Mouse (Mus musculus): ENCODE results near the gene Fhl1. TPM values are rescaled to one million over a fixed set of nuclear protein-coding genes. Genes with fewer than 3 reads are reported as not detected.

Gene Fhl1
- polyA plus RNA-seq (2015; fragmentation: Nextera tagmentation; extraction: Ambion mirVana): 131 and 139 TPM in 2 replicates

DNA sequence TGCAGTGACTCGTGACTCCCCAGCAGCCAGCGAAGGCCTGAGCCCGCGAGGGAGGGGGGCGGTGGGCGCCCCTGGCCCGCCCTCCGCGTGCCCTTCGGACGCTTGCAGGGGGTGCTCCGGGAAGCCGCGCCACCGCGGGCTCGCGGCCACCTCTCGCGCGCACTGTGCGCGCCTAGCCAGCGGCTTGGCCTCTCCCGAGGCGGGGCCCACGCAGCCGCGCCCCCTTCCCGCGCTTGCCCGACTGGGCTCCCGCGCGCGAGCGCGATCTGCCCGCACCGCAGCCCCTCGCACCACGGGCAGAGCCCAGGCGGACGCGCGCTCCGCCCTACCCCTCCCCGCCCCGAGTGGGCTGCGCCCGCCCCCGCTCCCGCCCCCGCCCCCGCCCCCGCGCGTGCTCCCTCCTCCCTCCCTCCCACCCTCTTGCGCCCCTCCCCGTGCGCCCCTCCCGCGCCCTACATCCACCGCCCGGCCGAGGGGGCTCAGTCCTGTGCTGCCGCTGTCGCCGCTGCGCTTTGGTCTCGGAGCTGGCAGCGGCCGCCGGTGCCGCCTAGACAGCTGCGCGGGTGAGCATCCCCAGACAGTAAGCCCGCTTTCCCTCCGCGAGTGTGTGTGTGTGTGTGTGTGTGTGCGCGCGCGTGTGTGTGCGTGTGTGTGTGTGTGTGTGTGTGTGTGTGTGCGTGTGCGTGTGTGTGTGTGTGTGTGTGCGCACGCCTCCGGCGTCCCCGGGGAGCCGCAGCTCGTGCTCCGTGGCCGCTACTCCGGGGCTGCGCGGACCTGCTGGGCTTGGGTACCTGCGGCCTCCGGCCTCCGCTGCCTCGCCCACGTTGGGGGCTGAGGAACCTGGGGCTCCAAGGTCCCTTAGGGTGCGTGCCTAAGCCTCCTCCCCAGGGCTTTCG is at the start of gene Fhl1:
TSS of gene Fhl1 (plus strand) at position 482 of the 896 bp plus-strand sequence.
- Histone ChIP-seq H3K9ac (peak within 1 kb of the TSS; percentile 80), H3K4me2 (peak within 1 kb of the TSS; percentile 57), H3K36me3 (no peaks in the 10 kb centered on the region), H3K9me3 (no peaks in the 10 kb centered on the region), H3K27ac (replicated peaks) (peak within 1 kb of the TSS; percentile 86), H3K4me3 (peak within 1 kb of the TSS; percentile 57), H3K4me1 (replicated peaks) (0 out of 2 replicates have a peak, but pooled peaks cover 5% of the 10 kb centered on the region), H3K27me3 (no peaks in the 10 kb centered on the region)
- 19% methylated on average over 51 of the region's 106 CpGs for WGBS
- peak; percentile 95 for ATAC-seq (ENCODE audit: low read depth)

DNA sequence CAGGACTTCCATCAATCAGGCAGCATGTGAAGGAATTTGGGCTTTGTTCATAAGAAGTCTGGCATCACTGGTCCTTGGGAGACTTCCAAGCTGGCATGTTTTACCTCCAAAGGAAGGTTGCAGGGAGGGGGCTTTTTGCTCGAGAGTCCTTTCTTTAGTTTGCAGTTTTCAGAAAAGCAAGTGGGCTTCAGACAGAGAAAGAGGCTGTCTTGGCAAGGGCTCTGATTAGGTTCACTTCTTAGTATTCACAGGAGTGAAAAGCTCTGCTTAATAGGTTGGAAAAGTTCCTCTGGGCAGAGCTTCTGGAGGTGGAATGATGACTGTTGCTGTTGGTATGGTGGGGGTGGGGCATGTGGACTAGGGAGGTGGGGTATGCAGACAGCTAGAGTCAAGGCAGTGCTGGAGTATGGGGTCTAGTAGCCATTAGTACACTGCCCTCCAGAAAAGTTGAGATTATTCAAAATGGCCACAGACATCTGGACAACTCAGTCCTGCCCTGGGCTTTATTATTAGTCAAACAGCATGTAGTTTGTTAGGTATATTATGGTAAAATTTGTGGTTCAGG is 49.3 kb upstream of the Fhl1 start:
- Histone ChIP-seq H3K4me2 (no peak overlapping the region), H3K4me3 (no peak overlapping the region), H3K4me1 (replicated peaks) (no peaks in the 10 kb centered on the region), H3K27ac (replicated peaks) (no peak overlapping the region), H3K9ac (no peak overlapping the region), H3K9me3 (no peaks in the 10 kb centered on the region), H3K27me3 (no peaks in the 10 kb centered on the region), H3K36me3 (no peaks in the 10 kb centered on the region)
- peak; percentile 72 for ATAC-seq (ENCODE audit: low read depth)
- 45% methylated on average over 1 of the region's 1 CpGs for WGBS

DNA sequence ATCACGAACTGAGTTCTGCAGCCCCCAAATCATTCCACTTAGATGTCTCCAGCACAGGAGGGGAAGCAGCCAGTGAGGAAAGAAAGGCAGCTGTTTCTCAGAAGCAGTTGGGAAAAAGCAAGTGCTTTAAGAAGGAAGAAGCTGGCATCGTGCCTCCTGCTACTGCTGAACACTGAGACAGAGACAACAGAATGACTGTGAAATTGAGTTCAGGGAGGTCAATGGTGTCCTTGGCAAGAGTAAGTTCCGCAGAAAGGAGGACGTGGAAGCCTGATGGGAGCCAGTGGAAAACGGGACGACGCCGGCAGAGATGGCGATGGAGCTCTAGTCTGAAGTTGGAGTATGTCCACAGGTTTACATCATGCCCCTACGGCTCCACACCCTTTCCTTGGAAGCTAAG is 48.1 kb upstream of the Fhl1 start:
- Histone ChIP-seq H3K36me3 (no peaks in the 10 kb centered on the region), H3K4me3 (no peak overlapping the region), H3K27ac (replicated peaks) (no peak overlapping the region), H3K27me3 (no peaks in the 10 kb centered on the region), H3K4me2 (no peak overlapping the region), H3K4me1 (replicated peaks) (no peaks in the 10 kb centered on the region), H3K9me3 (no peaks in the 10 kb centered on the region), H3K9ac (no peak overlapping the region)
- no peak for ATAC-seq (ENCODE audit: low read depth)
- WGBS: 74% methylated on average over 10 of the region's 10 CpGs

DNA sequence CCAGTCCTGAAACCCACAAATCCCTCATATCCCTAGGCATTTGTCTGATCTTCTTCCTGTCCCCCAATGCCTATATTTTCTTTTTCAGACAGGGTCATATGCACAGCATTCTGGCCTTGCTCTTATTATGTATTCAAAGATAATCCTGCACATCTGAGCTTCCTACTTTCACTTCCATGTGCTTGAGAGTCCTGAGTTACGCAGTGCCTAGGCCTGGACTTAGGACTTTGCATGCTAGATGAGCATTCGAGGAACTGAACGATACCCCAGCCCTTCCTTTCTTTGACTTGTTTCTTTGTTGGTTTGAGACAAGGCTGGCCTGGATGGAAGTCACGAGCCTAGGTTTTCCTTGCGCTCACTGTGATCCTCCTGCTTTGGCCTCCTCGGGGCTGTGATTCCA is 39.0 kb upstream of the Fhl1 start:
- H3K27ac ChIP-seq (replicated peaks): no peak overlapping the region
- H3K9me3 ChIP-seq: no peaks in the 10 kb centered on the region
- ATAC-seq (ENCODE audit: low read depth): no peak
- no peaks in the 10 kb centered on the region for H3K4me1 ChIP-seq (replicated peaks)
- no peaks in the 10 kb centered on the region for H3K27me3 ChIP-seq
- no peak overlapping the region for H3K9ac ChIP-seq
- H3K4me2 ChIP-seq: no peak overlapping the region
- WGBS: 90% methylated on average over 6 of the region's 6 CpGs
- H3K36me3 ChIP-seq: no peaks in the 10 kb centered on the region
- no peak overlapping the region for H3K4me3 ChIP-seq

DNA sequence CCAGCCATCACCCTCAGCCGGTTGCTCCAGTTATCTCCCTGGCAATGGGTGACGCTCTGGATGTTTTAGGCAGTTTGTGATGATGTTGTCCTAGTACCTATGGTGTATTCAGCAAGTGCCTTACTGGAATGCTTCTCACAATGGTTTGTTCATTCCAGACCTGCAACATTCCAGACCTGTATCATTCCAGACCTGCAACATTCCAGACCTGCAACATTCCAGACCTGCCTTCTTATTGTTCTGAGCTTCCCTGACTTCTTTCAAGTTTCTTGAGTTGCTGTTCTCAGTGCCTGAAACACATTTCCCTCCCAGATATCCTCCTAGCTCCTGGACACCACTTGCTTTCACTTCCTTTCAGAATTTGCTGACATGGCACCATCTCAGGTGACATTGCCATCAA is 37.0 kb upstream of the Fhl1 start:
- Histone ChIP-seq H3K27ac (replicated peaks) (no peak overlapping the region), H3K4me3 (no peak overlapping the region), H3K27me3 (no peaks in the 10 kb centered on the region), H3K36me3 (no peaks in the 10 kb centered on the region), H3K9ac (no peak overlapping the region), H3K4me1 (replicated peaks) (no peaks in the 10 kb centered on the region), H3K4me2 (no peak overlapping the region), H3K9me3 (no peaks in the 10 kb centered on the region)
- no peak for ATAC-seq (ENCODE audit: low read depth)
- 88% methylated on average over 2 of the region's 2 CpGs for WGBS

DNA sequence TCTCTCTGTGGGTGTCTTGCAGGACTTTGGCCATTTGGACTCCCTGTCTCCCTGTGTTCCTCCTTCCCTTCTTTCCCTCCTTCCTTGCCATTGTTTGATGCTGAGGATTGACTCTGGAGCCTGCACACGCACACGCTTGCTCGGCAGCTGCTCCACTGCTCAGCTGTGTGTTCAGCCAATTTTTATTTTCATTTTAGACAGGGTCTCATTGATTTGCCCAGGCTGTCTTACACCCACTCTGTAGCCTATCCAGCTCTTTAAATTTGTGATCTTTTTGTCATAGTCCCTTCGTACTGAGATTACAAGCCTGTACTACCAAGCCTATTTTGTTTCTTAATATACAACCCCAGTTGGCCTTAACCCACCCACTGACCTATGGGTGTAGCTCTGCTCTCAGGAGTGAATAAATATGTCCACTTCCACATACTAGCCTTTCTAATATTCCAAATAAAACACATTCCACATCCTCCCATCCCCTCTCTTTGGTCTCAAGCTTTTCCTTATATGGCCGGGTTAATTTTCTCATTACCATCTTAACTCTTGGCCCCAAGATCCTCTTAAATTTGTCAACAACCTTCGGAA is 34.3 kb upstream of the Fhl1 start:
- WGBS: 81% methylated on average over 6 of the region's 6 CpGs
- Histone ChIP-seq H3K27me3 (no peaks in the 10 kb centered on the region), H3K36me3 (no peaks in the 10 kb centered on the region), H3K27ac (replicated peaks) (no peak overlapping the region), H3K4me2 (no peak overlapping the region), H3K4me3 (no peak overlapping the region), H3K4me1 (replicated peaks) (no peaks in the 10 kb centered on the region), H3K9me3 (no peaks in the 10 kb centered on the region), H3K9ac (no peak overlapping the region)
- no peak for ATAC-seq (ENCODE audit: low read depth)

DNA sequence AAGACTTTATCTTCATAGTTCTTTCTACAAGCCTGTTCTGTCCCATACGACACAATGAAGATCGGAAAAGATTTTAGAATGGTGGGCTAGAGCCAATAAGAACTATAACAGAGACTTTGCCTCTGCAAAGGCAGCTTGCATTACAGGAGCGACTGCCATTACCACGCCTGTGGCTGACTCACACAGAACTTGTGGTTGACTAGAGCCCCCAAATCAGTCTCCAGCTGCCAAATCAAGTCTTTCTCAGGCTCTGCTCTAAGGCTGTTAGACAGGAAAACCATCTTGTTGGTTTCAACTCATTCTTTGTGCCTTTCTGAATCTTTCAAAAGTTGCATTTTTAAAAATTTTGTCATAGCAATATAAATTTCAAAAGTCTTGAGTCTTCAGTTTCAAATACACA is 33.7 kb upstream of the Fhl1 start:
- Histone ChIP-seq H3K4me1 (replicated peaks) (no peaks in the 10 kb centered on the region), H3K36me3 (no peaks in the 10 kb centered on the region), H3K9ac (no peak overlapping the region), H3K27ac (replicated peaks) (no peak overlapping the region), H3K9me3 (no peaks in the 10 kb centered on the region), H3K27me3 (no peaks in the 10 kb centered on the region), H3K4me3 (no peak overlapping the region), H3K4me2 (no peak overlapping the region)
- no peak for ATAC-seq (ENCODE audit: low read depth)
- 88% methylated on average over 4 of the region's 4 CpGs for WGBS

DNA sequence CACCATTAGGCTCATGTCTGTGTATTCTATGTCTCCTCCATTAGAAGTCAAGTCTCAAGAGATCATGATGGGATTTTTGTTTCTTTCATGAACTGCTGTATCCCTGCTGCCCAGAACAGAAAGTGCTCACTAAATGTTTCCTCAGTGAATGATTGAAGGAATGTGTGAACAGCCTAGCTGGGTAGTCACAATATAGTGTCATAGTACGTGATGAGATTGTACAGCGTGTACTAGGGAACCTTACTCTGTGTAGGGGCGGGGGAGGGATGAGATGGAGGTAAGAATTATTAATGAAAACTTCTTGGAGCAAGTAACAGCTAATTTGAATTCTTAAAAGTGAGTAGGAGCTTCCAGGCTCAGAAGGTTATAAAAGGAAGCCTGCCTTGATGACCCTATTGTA is 30.3 kb upstream of the Fhl1 start:
- WGBS: 81% methylated on average over 3 of the region's 3 CpGs
- H3K27ac ChIP-seq (replicated peaks): no peak overlapping the region
- no peak for ATAC-seq (ENCODE audit: low read depth)
- H3K36me3 ChIP-seq: no peaks in the 10 kb centered on the region
- no peaks in the 10 kb centered on the region for H3K9me3 ChIP-seq
- no peaks in the 10 kb centered on the region for H3K4me1 ChIP-seq (replicated peaks)
- no peak overlapping the region for H3K4me2 ChIP-seq
- no peak overlapping the region for H3K4me3 ChIP-seq
- no peaks in the 10 kb centered on the region for H3K27me3 ChIP-seq
- H3K9ac ChIP-seq: no peak overlapping the region

DNA sequence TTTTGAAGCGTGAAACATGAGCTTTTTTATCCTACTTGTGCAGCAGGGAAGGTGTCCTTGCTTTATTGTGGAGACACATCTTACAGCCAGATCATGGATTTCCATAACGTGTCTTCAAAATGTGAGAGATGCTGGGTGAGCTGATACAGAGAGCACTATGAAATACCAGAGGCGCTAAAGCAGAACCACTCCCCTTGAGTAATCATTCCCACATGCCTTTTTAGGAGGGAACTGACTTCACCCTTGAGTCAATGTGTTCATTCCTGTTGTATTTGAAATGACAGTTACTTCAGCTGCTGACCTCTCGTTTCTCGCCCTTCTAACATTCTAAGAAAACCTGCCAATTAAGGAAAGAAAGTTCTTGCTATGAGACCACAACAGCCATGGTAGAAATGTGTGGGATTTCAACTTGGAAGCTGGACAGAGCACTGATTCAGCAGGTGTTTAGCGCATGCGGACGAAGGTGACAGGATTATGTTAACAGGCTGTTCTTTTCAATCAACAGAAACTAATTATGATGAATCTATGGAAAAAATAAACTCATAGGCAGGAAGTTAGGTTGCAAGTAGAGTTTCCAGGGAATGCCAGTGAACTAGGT is 27.5 kb upstream of the Fhl1 start:
- H3K4me3 ChIP-seq: no peak overlapping the region
- H3K27ac ChIP-seq (replicated peaks): no peak overlapping the region
- H3K4me1 ChIP-seq (replicated peaks): no peaks in the 10 kb centered on the region
- no peaks in the 10 kb centered on the region for H3K36me3 ChIP-seq
- no peak overlapping the region for H3K9ac ChIP-seq
- no peak for ATAC-seq (ENCODE audit: low read depth)
- no peaks in the 10 kb centered on the region for H3K9me3 ChIP-seq
- no peaks in the 10 kb centered on the region for H3K27me3 ChIP-seq
- H3K4me2 ChIP-seq: no peak overlapping the region
- WGBS: 88% methylated on average over 8 of the region's 8 CpGs

DNA sequence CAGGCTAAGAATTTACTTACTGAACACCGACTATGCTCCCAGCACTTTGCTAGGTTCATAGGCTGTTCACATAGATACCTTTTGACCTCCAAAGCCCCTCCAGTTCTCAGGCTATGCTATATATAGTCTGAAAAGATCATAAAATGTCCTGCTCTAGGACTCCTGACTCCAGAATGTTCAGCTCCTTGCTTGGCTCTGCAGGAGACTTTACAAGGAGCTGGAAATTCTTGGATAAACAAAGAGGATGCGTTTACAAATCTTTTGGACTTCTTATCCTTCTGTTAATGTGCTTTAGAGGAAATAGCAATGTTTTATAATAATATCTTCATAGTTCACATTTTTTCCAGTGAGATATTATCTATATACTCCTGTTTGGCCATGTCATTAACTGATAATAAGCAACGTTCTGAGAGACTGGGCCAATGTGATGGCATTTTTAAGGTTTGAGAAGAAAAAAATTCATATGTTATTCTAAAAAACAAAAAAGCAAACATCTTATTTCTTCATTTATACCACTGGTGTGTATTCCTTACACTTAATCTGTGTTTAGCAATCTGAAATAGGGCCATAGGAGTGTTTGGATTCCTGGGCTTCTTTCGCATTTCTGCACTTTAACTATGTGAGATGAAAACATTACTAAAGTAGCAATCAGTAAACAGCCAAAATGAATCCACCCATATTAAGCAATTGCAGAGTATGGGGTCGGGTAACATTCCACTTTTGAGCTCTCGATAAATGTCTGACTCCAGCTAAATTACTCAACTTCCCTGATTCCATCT is 22.8 kb upstream of the Fhl1 start:
- Histone ChIP-seq H3K27me3 (no peaks in the 10 kb centered on the region), H3K9ac (no peak overlapping the region), H3K9me3 (no peaks in the 10 kb centered on the region), H3K4me2 (no peak overlapping the region), H3K36me3 (no peaks in the 10 kb centered on the region), H3K27ac (replicated peaks) (no peak overlapping the region), H3K4me1 (replicated peaks) (no peaks in the 10 kb centered on the region), H3K4me3 (no peak overlapping the region)
- no peak for ATAC-seq (ENCODE audit: low read depth)
- WGBS: 77% methylated on average over 6 of the region's 6 CpGs

DNA sequence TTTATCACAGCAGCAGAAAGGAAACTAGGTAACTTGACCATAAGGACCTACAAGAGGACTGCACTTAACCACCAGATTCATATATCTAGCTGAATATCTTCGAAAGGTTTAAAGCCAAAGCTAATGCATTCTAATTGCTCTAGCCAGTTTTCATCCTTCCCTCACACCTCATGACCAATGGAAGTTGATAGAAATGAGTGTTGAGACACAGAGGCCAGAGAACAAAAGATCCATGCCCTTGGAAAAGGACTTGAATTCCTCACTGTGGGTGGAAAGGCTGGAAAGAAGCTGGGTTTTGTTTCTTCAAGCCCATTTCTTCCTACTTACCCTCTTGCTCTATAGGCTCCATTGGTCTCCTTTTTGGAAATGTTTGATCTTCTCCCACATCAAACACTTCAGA is 21.1 kb upstream of the Fhl1 start:
- Histone ChIP-seq H3K36me3 (no peaks in the 10 kb centered on the region), H3K4me1 (replicated peaks) (no peaks in the 10 kb centered on the region), H3K9ac (no peak overlapping the region), H3K27me3 (no peaks in the 10 kb centered on the region), H3K9me3 (no peaks in the 10 kb centered on the region), H3K27ac (replicated peaks) (no peak overlapping the region), H3K4me2 (no peak overlapping the region), H3K4me3 (no peak overlapping the region)
- no peak for ATAC-seq (ENCODE audit: low read depth)
- WGBS: 87% methylated on average over 1 of the region's 1 CpGs

DNA sequence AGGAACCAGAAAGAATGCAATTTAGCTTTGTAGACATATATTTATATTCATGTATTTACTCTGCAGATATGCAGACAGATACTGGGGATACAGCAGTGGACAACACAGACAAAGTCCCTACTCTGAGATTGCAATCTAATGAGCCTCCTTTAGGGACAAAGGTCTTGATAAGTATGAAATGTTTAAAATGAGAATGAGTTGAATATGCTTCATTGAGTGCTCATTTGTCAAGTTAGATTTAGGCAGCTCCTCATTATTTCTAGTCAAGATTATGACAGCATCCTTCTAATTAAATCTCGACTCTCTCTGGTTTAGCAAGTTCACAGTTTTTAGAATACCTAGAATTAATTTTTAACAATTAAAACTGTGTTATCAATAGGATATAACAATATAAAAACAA is 18.9 kb upstream of the Fhl1 start:
- ATAC-seq (ENCODE audit: low read depth): no peak
- Histone ChIP-seq H3K4me3 (no peak overlapping the region), H3K4me1 (replicated peaks) (no peaks in the 10 kb centered on the region), H3K9me3 (no peaks in the 10 kb centered on the region), H3K27ac (replicated peaks) (no peak overlapping the region), H3K27me3 (no peaks in the 10 kb centered on the region), H3K4me2 (no peak overlapping the region), H3K9ac (no peak overlapping the region), H3K36me3 (no peaks in the 10 kb centered on the region)
- WGBS: 58% methylated on average over 1 of the region's 1 CpGs
